Mouse (Mus musculus): ENCODE data around the gene Rab1b.

GRCm38 (mm10) chr19:5082596-5082995, 24.3 kb downstream of the Rab1b start:
- TF ChIP-seq CTCF (IDR thresholded peaks at IDR 0.05; ENCODE audit: low read depth) (no peak), EP300 (IDR thresholded peaks at IDR 0.05; ENCODE audit: low read depth) (no peak)

All from liver, postnatal 0 days (tissue).